Mouse (Mus musculus): ENCODE data around the gene Kdm4b.

DNA sequence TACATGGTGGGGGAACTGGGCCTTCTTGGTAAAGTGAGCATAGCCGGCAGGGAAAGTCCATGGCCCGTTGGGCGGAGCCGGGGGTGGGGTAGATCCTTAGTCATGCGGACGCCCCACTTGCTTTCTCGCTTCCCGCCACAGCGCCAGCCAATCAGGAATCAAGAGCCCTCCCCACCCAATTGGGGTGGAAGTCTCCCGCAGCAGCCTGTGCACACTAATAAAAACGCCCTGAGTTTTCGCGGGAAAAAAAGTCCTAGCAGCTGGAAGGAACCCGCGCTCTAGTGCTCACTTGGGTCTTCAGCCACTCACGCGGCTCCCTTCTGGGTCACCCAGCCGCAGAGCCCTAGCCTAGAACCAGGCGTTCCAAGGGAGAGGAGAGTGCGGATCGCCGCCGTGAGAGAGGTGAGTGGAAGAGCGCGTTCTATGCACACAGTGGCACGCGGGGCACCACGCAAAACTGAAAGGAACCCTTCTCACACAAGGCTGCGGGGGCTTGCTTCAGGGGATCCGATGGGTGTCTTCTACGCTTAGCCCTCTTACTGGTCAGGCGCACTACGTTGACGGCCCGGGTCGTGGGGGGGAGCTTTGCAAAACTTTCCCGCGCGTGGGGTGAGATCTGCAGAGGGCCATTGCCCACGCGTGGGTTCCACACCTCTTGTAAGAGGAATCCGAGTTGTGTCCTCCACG lies 22.6 kb upstream of the Kdm4b start, which contains the start of gene Uhrf1:
- TF ChIP-seq CTCF (IDR thresholded peaks at IDR 0.05; ENCODE audit: low read depth) (no peak), EP300 (optimal IDR thresholded peaks at IDR 0.05) (no peak)
